Mouse (Mus musculus) lung, adult 2 months (tissue): Measurements from ENCODE around the gene Tceanc.

Experiments used
- CTCF ChIP-seq: fragments of 200-500 bp; IDR thresholded peaks from 2 replicates; pipeline ENCODE4 v1.5.1; 2011; ENCODE audit warnings: mild to moderate bottlenecking, low read length, control low read depth; ENCODE audit not compliant: insufficient read depth
- POLR2A ChIP-seq: fragments of 200-500 bp; IDR thresholded peaks from 2 replicates; pipeline ENCODE4 v1.6.1; 2011; ENCODE audit warnings: low read depth, mild to moderate bottlenecking, control low read depth, low read length, borderline replicate concordance; ENCODE audit errors: extremely low read depth

DNA sequence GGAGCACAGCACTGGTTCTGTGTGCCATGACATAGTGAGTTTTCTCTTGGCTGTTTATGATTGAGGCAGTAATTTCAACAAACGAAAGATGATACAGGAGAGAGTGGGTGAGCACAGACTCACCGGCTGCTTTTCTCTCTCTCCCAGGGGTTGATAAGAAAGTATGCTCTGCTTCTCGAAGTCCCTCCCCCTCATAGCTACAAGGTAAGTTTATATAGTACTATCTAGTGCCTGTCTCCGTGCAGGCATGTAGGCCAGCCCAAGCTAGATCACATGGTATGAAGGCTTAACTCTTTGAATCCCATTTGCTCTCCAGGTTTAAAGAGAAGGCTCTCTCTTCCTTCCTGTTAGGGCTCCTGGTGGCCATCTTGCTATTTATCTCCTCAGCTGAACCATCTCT, 16.8 kb upstream of the Tceanc start:
- TF ChIP-seq CTCF (no peak), POLR2A (no peak)
